Mouse (Mus musculus) ES-Bruce4 (cell line): ENCODE measurements around the gene Snd1.
A peak's percentile ranks its signal among the peaks of the same experiment; 100 is the strongest.

Experiments used
- CTCF ChIP-seq: IDR thresholded peaks from one replicate; pipeline ENCODE4 v1.8.1; 2011; ENCODE audit warnings: low read depth, low read length
- EP300 ChIP-seq: IDR thresholded peaks from 2 replicates; pipeline ENCODE4 v1.6.1; 2011; ENCODE audit warnings: low read depth, low read length; ENCODE audit not compliant: insufficient read depth
- POLR2A ChIP-seq: IDR thresholded peaks from one replicate; pipeline ENCODE4 v1.8.1; 2011; ENCODE audit warnings: low read length; ENCODE audit not compliant: insufficient read depth

DNA sequence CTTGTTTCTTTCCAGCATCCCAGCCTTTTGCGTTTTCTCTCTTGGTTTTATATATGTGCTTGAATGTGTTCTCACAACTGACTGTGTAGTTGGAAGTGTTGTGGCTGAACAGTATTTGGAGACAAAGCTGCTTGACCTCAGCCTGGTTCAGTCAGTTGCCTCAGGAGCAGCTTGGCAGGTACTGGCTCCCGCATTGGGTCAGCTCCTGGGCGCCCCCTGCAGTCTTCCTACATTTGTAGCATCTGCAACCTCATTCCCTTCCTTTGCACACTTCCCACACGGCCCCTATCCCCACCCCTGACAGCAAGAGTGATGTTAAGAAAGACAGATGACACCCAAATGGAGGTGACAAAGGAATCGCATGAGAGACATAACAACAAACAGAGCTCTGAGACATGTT lies 14.4 kb upstream of the Snd1 start:
- TF ChIP-seq CTCF, result peak; percentile 80
- TF ChIP-seq POLR2A, result no peak
- TF ChIP-seq EP300, result no peak
